Mouse (Mus musculus): ENCODE measurements around the gene Irx6. TPM values are rescaled to one million over a fixed set of nuclear protein-coding genes. Genes with fewer than 3 reads are reported as not detected.

The Irx6 gene
- polyA plus RNA-seq, 1 experiment from 2014 or later = 2.3 TPM

Other genes starting within 250 kb of the Irx6 start
- 46.9 and 49.2 TPM in 2 replicates for gene Mmp2, start 153.0 kb downstream of the Irx6 start, polyA plus RNA-seq (2016; fragmentation: Nextera tagmentation; extraction: Ambion mirVana)
- 3.0 and 3.9 TPM in 2 replicates for gene Lpcat2, start 181.1 kb downstream of the Irx6 start, polyA plus RNA-seq (2016; fragmentation: Nextera tagmentation; extraction: Ambion mirVana)
- gene Capns2, start 227.1 kb downstream of the Irx6 start, polyA plus RNA-seq (2016; fragmentation: Nextera tagmentation; extraction: Ambion mirVana) = 0.23 and 0.26 TPM in 2 replicates